Mouse (Mus musculus): Measurements from ENCODE around the gene Serpinf1. TPM values are rescaled to one million over a fixed set of nuclear protein-coding genes. Genes with fewer than 3 reads are reported as not detected.

The Serpinf1 gene
- polyA plus RNA-seq, 1 experiment from 2014 or later: 54.2 TPM

DNA sequence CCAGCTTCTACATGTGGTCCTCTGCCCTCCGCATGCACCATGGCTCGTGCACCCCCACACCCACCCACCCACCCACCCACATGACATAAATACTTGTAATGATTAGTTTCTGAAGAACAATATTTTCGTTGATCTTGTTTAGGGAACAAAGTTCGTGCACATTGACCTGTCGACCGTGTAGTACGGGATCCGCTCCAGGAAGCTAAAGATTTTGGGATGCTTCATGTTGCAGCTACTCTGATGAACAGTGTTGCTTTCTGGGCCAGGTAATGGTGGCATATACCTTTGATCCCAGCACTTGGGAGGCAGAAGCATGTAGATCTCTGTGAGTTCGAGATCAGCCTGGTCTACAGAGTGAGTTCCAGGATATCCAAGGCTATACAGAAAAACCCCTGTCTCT lies 1.5 kb upstream of the Serpinf1 start:
- ATAC-seq (ENCODE audit: insufficient number of reproducible peaks, insufficient read depth, low FRiP score, low read depth): no peak
- Histone ChIP-seq H3K9ac (replicated peaks; ENCODE audit: low read depth, low read length) (no peak overlapping the region), H3K4me1 (ENCODE audit: control insufficient read depth, insufficient read depth, low read length) (peaks cover 10% of the 10 kb centered on the region), H3K4me3 (ENCODE audit: low read depth, low read length) (no peak overlapping the region), H3K27ac (ENCODE audit: low read length) (no peak overlapping the region), H3K27me3 (ENCODE audit: control insufficient read depth, insufficient read depth, low read length) (no peaks in the 10 kb centered on the region), H3K9me3 (ENCODE audit: control insufficient read depth, low read depth, low read length) (no peaks in the 10 kb centered on the region), H3K36me3 (ENCODE audit: control insufficient read depth, insufficient read depth, low read length) (no peaks in the 10 kb centered on the region), H3K4me2 (replicated peaks; ENCODE audit: low read depth, low read length) (no peak overlapping the region)
- 90% methylated on average over 9 of the region's 9 CpGs for WGBS

DNA sequence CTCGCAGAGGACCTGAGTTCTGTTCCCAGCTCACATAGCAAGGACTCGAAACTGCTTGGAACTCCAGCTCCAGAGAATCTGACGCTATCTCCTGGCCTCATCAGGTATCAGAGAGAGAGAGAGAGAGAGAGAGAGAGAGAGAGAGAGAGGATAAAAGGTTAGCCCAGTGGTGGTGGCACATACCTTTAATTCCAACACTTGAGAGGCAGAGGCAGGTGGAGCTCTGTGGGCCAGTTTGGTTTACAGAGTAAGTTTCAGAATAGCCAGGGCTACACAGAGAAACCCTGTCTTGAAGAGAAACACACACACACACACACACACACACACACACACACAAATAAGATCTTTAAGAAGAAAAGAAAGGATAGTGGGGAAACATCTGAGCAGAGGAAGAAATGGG lies 590 bp upstream of the Serpinf1 start:
- Histone ChIP-seq H3K4me2 (replicated peaks; ENCODE audit: low read depth, low read length) (no peak overlapping the region), H3K36me3 (ENCODE audit: control insufficient read depth, insufficient read depth, low read length) (no peaks in the 10 kb centered on the region), H3K4me1 (ENCODE audit: control insufficient read depth, insufficient read depth, low read length) (peaks cover 10% of the 10 kb centered on the region), H3K27ac (ENCODE audit: low read length) (no peak overlapping the region), H3K4me3 (ENCODE audit: low read depth, low read length) (no peak overlapping the region), H3K9me3 (ENCODE audit: control insufficient read depth, low read depth, low read length) (no peaks in the 10 kb centered on the region), H3K9ac (replicated peaks; ENCODE audit: low read depth, low read length) (no peak overlapping the region), H3K27me3 (ENCODE audit: control insufficient read depth, insufficient read depth, low read length) (no peaks in the 10 kb centered on the region)
- WGBS: 92% methylated on average over 3 of the region's 3 CpGs
- ATAC-seq (ENCODE audit: insufficient number of reproducible peaks, insufficient read depth, low FRiP score, low read depth): no peak

DNA sequence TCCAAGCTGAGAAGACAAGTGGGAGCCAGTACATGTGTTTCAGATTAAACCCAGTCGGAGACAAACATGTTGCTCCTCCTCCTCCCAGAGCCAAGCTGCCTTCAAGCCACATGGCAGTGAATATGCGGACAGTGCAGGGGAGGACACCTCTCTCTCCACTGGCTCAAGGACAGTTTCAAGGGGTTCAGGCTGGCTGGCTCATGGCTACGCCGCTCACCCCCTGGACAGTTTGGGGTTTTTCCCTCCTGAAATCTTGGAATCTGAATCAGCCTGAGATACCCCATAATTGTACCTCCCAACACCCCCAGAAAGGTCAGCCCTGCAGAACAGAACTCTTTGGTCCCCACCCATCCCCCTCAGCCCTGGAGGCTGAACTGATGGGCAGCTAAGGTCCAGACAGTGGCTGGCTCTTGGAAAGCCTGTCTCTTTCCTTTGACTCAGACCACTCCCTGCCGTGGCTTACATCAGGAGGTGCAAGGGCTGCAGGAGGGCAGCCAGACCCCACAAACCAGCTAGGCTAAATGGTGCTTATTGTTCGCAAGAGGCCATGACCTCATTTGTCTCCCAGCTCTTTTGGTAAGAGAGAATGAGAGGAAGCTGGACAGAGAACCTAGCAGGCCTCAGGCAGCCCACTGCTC lies 1.0 kb downstream of the Serpinf1 start:
- peaks cover 10% of the 10 kb centered on the region for H3K4me1 ChIP-seq (ENCODE audit: control insufficient read depth, insufficient read depth, low read length)
- H3K4me3 ChIP-seq (ENCODE audit: low read depth, low read length): peak overlapping the region; percentile 34
- H3K27me3 ChIP-seq (ENCODE audit: control insufficient read depth, insufficient read depth, low read length): no peaks in the 10 kb centered on the region
- no peak overlapping the region for H3K27ac ChIP-seq (ENCODE audit: low read length)
- H3K4me2 ChIP-seq (replicated peaks; ENCODE audit: low read depth, low read length): peak overlapping the region; percentile 44
- H3K36me3 ChIP-seq (ENCODE audit: control insufficient read depth, insufficient read depth, low read length): no peaks in the 10 kb centered on the region
- peak overlapping the region; percentile 15; the same call in 1 of the 2 replicates for H3K9ac ChIP-seq (replicated peaks; ENCODE audit: low read depth, low read length)
- 37% methylated on average over 6 of the region's 6 CpGs for WGBS
- ATAC-seq (ENCODE audit: insufficient number of reproducible peaks, insufficient read depth, low FRiP score, low read depth): 0 out of 2 replicates have a peak, but pooled peaks have one; percentile 8
- no peaks in the 10 kb centered on the region for H3K9me3 ChIP-seq (ENCODE audit: control insufficient read depth, low read depth, low read length)

DNA sequence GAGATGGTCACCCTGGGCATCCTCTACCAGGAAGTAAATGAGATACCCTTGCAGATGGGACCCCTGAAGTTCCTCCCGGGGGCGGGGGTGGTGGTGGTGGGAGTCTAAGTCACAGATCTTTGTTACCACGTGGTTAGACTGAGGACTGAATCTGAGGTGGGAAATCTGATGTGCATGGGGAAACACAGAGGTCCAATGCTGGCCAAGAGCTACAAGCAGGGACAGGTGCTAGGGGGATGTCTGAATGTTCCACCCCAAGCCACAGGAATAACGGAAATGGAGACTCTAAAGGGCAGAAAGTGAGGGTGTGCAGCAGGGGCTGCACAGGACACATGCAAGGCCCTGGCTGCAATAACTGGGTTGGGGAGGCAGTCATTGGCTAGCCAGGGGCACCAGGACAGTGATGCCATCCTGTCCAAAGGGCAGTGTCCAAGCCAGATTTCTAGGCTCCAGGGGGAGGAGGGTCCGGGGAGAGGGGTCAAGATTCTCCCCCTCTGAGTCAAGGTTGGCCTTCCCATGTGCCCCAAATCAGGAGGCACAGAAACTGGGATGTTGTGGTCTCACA lies 1.6 kb downstream of the Serpinf1 start:
- H3K9me3 ChIP-seq (ENCODE audit: control insufficient read depth, low read depth, low read length): no peaks in the 10 kb centered on the region
- no peaks in the 10 kb centered on the region for H3K36me3 ChIP-seq (ENCODE audit: control insufficient read depth, insufficient read depth, low read length)
- no peak for ATAC-seq (ENCODE audit: insufficient number of reproducible peaks, insufficient read depth, low FRiP score, low read depth)
- peaks cover 10% of the 10 kb centered on the region for H3K4me1 ChIP-seq (ENCODE audit: control insufficient read depth, insufficient read depth, low read length)
- no peaks in the 10 kb centered on the region for H3K27me3 ChIP-seq (ENCODE audit: control insufficient read depth, insufficient read depth, low read length)
- no peak overlapping the region for H3K4me3 ChIP-seq (ENCODE audit: low read depth, low read length)
- H3K4me2 ChIP-seq (replicated peaks; ENCODE audit: low read depth, low read length): no peak overlapping the region
- H3K9ac ChIP-seq (replicated peaks; ENCODE audit: low read depth, low read length): no peak overlapping the region
- 65% methylated on average over 5 of the region's 5 CpGs for WGBS
- no peak overlapping the region for H3K27ac ChIP-seq (ENCODE audit: low read length)

DNA sequence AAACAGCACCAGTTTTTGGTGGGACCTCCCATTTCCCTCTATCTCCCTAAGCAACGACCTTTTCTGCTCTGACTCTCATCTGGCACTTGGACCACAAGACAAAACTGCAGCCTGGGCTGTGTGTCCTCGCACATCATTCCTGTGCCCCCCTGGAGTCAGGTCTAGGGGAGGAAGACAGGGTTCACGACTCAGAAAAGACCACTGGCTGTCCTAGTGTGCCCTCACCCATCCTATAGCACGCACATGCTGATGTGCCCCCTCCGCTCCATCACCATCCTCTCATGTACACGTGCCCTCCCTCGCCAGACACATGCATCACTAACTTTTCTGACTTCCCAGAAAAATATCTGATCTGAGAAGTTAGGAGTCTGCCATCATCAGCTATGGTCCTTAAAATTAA lies 2.5 kb downstream of the Serpinf1 start:
- Histone ChIP-seq H3K9me3 (ENCODE audit: control insufficient read depth, low read depth, low read length) (no peaks in the 10 kb centered on the region), H3K27me3 (ENCODE audit: control insufficient read depth, insufficient read depth, low read length) (no peaks in the 10 kb centered on the region), H3K27ac (ENCODE audit: low read length) (no peak overlapping the region), H3K4me1 (ENCODE audit: control insufficient read depth, insufficient read depth, low read length) (peaks cover 10% of the 10 kb centered on the region), H3K9ac (replicated peaks; ENCODE audit: low read depth, low read length) (no peak overlapping the region), H3K4me3 (ENCODE audit: low read depth, low read length) (no peak overlapping the region), H3K4me2 (replicated peaks; ENCODE audit: low read depth, low read length) (no peak overlapping the region), H3K36me3 (ENCODE audit: control insufficient read depth, insufficient read depth, low read length) (no peaks in the 10 kb centered on the region)
- no peak for ATAC-seq (ENCODE audit: insufficient number of reproducible peaks, insufficient read depth, low FRiP score, low read depth)
- WGBS: 79% methylated on average over 7 of the region's 7 CpGs

DNA sequence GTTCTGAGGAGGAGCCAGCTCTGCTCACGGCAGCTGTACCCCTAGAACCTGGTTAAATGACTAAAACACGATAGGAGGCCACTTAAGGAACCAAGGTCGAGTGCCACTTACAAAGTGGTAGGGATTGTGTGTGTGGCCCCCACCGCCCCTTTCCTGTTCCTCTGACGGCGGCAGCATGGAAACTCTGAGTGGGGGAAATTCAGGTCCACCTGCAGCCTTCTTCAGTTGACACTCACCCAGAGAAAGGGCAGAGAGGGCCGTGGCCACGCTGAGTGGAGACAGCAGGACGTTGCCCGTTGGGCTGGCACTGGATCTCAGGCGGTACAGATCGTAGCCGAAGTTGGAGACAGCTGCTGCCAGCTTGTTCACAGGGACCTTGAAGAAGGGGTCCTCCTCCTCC lies 6.5 kb downstream of the Serpinf1 start:
- no peaks in the 10 kb centered on the region for H3K4me1 ChIP-seq (ENCODE audit: control insufficient read depth, insufficient read depth, low read length)
- no peaks in the 10 kb centered on the region for H3K9me3 ChIP-seq (ENCODE audit: control insufficient read depth, low read depth, low read length)
- no peaks in the 10 kb centered on the region for H3K27me3 ChIP-seq (ENCODE audit: control insufficient read depth, insufficient read depth, low read length)
- no peak overlapping the region for H3K9ac ChIP-seq (replicated peaks; ENCODE audit: low read depth, low read length)
- no peaks in the 10 kb centered on the region for H3K36me3 ChIP-seq (ENCODE audit: control insufficient read depth, insufficient read depth, low read length)
- H3K4me3 ChIP-seq (ENCODE audit: low read depth, low read length): no peak overlapping the region
- 87% methylated on average over 13 of the region's 13 CpGs for WGBS
- H3K4me2 ChIP-seq (replicated peaks; ENCODE audit: low read depth, low read length): no peak overlapping the region
- ATAC-seq (ENCODE audit: insufficient number of reproducible peaks, insufficient read depth, low FRiP score, low read depth): no peak
- H3K27ac ChIP-seq (ENCODE audit: low read length): no peak overlapping the region

DNA sequence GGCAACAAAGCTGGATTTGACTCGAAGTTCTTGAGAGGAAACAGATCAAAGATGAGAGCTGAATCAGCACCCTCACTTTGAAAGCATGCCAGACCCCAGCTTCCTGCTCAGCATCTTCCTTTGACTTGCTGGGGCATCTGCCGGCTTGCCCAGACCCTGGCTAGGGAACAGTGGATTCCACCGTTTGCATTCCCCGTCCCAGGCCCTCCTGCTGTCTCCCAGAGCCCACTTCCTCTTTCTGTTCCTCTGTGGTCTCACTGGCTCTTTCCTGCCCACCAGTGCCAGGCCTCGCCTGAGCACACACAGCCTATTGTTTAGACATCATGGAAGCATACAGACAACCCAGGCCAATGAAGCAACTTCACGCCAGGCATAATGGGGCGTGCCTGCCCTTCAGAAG lies 7.4 kb downstream of the Serpinf1 start:
- H3K36me3 ChIP-seq (ENCODE audit: control insufficient read depth, insufficient read depth, low read length): no peaks in the 10 kb centered on the region; the same call in 1 of the 2 replicates
- H3K27me3 ChIP-seq (ENCODE audit: control insufficient read depth, insufficient read depth, low read length): no peaks in the 10 kb centered on the region
- ATAC-seq (ENCODE audit: insufficient number of reproducible peaks, insufficient read depth, low FRiP score, low read depth): no peak
- H3K9ac ChIP-seq (replicated peaks; ENCODE audit: low read depth, low read length): no peak overlapping the region
- H3K27ac ChIP-seq (ENCODE audit: low read length): no peak overlapping the region
- H3K4me1 ChIP-seq (ENCODE audit: control insufficient read depth, insufficient read depth, low read length): no peaks in the 10 kb centered on the region
- no peaks in the 10 kb centered on the region for H3K9me3 ChIP-seq (ENCODE audit: control insufficient read depth, low read depth, low read length)
- no peak overlapping the region for H3K4me3 ChIP-seq (ENCODE audit: low read depth, low read length)
- H3K4me2 ChIP-seq (replicated peaks; ENCODE audit: low read depth, low read length): no peak overlapping the region
- WGBS: 59% methylated on average over 7 of the region's 7 CpGs

DNA sequence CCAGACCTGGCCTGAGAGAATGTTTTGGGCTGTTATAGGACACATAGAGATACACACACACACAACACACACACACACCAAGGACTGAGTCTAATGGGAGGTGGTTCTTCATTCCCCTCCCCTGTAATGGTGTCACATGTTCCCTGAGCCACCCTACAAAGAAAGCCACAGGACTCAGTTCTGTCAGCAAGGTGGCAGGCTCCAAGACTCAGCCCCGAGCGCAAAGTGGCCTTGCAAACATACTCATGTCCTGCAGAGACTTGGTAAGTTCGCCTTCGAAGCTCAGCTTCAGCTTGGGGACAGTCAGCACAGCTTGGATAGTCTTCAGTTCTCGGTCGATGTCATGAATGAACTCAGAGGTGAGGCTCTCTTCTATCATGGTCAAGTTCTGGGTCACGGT lies 11.9 kb downstream of the Serpinf1 start:
- Histone ChIP-seq H3K27me3 (ENCODE audit: control insufficient read depth, insufficient read depth, low read length) (no peaks in the 10 kb centered on the region), H3K4me2 (replicated peaks; ENCODE audit: low read depth, low read length) (no peak overlapping the region), H3K4me3 (ENCODE audit: low read depth, low read length) (no peak overlapping the region), H3K9ac (replicated peaks; ENCODE audit: low read depth, low read length) (no peak overlapping the region), H3K9me3 (ENCODE audit: control insufficient read depth, low read depth, low read length) (no peaks in the 10 kb centered on the region), H3K27ac (ENCODE audit: low read length) (no peak overlapping the region), H3K36me3 (ENCODE audit: control insufficient read depth, insufficient read depth, low read length) (peaks cover 3% of the 10 kb centered on the region; the same call in 1 of the 2 replicates), H3K4me1 (ENCODE audit: control insufficient read depth, insufficient read depth, low read length) (no peaks in the 10 kb centered on the region)
- ATAC-seq (ENCODE audit: insufficient number of reproducible peaks, insufficient read depth, low FRiP score, low read depth): no peak
- WGBS: 85% methylated on average over 7 of the region's 7 CpGs

All from stomach, embryonic 14.5 days (tissue).